8 mouse cellular contexts compared by ENCODE assay signal in genomic region chr9:65214778-65215493, GRCm38 (mm10). TPM values are rescaled to one million over a fixed set of nuclear protein-coding genes. Genes with fewer than 3 reads are reported as not detected.
A peak's percentile ranks its signal among the peaks of the same experiment; 100 is the strongest.
DNase-seq lines count a peak whose midpoint lies in the region; ATAC-seq and TF ChIP-seq lines count a peak whose summit lies in the region.

No protein-coding gene starts in this region.

- peak overlapping the region; percentile 80 for H3K9ac ChIP-seq in heart, embryonic 15.5 days
- H3K9ac ChIP-seq in liver, embryonic 15.5 days: peak overlapping the region; percentile 96
- H3K9ac ChIP-seq in neural tube, embryonic 11.5 days (ENCODE audit: low read length): peak overlapping the region; percentile 82
- H3K9ac ChIP-seq in stomach, postnatal 0 days (ENCODE audit: low read length): peak overlapping the region; percentile 75

- H3K27ac ChIP-seq in forebrain, embryonic 10.5 days: peak overlapping the region; percentile 91
- H3K27ac ChIP-seq in heart, embryonic 15.5 days: peak overlapping the region; percentile 91
- H3K27ac ChIP-seq in liver, embryonic 15.5 days (replicated peaks): peak overlapping the region; percentile 100
- H3K27ac ChIP-seq in neural tube, embryonic 11.5 days (ENCODE audit: low read depth, low read length): peak overlapping the region; percentile 71
- H3K27ac ChIP-seq in stomach, postnatal 0 days (replicated peaks): peak overlapping the region; percentile 96

- H3K4me3 ChIP-seq in forebrain, embryonic 10.5 days: peak overlapping the region; percentile 72
- H3K4me3 ChIP-seq in heart, embryonic 15.5 days: peak overlapping the region; percentile 83
- H3K4me3 ChIP-seq in liver, embryonic 15.5 days (replicated peaks): peak overlapping the region; percentile 80
- peak overlapping the region; percentile 56 for H3K4me3 ChIP-seq in neural tube, embryonic 11.5 days (ENCODE audit: low read depth, low read length)
- H3K4me3 ChIP-seq in stomach, postnatal 0 days (ENCODE audit: low read depth, low read length): peak overlapping the region; percentile 61

- no peaks in the 10 kb centered on the region for H3K27me3 ChIP-seq in forebrain, embryonic 10.5 days (ENCODE audit: poor library complexity, severe bottlenecking)
- H3K27me3 ChIP-seq in heart, embryonic 15.5 days: no peaks in the 10 kb centered on the region
- no peaks in the 10 kb centered on the region for H3K27me3 ChIP-seq in liver, embryonic 15.5 days
- H3K27me3 ChIP-seq in neural tube, embryonic 11.5 days (ENCODE audit: control insufficient read depth, insufficient read depth, low read length): no peaks in the 10 kb centered on the region
- no peaks in the 10 kb centered on the region for H3K27me3 ChIP-seq in stomach, postnatal 0 days (ENCODE audit: control insufficient read depth, insufficient read depth, low read length)

- peaks cover 47% of the 10 kb centered on the region for H3K4me1 ChIP-seq in forebrain, embryonic 10.5 days
- H3K4me1 ChIP-seq in heart, embryonic 15.5 days (replicated peaks): peaks cover 15% of the 10 kb centered on the region
- H3K4me1 ChIP-seq in liver, embryonic 15.5 days (replicated peaks): peaks cover 58% of the 10 kb centered on the region
- H3K4me1 ChIP-seq in neural tube, embryonic 11.5 days (ENCODE audit: control insufficient read depth, insufficient read depth, low read length): no peaks in the 10 kb centered on the region
- H3K4me1 ChIP-seq in stomach, postnatal 0 days (replicated peaks; ENCODE audit: control insufficient read depth, insufficient read depth): 0 out of 2 replicates have a peak, but pooled peaks cover 3% of the 10 kb centered on the region

- peak; percentile 70 for TF ChIP-seq EP300 in stomach, postnatal 0 days (optimal IDR thresholded peaks at IDR 0.05)

- H3K9me3 ChIP-seq in forebrain, embryonic 10.5 days: no peaks in the 10 kb centered on the region
- no peaks in the 10 kb centered on the region for H3K9me3 ChIP-seq in heart, embryonic 15.5 days (replicated peaks)
- H3K9me3 ChIP-seq in liver, embryonic 15.5 days (replicated peaks): no peaks in the 10 kb centered on the region
- H3K9me3 ChIP-seq in neural tube, embryonic 11.5 days (ENCODE audit: control insufficient read depth, low read length): no peaks in the 10 kb centered on the region
- H3K9me3 ChIP-seq in stomach, postnatal 0 days (ENCODE audit: control insufficient read depth, low read length): no peaks in the 10 kb centered on the region

- H3K4me2 ChIP-seq in heart, embryonic 15.5 days: peak overlapping the region; percentile 91
- peak overlapping the region; percentile 94 for H3K4me2 ChIP-seq in liver, embryonic 15.5 days
- peak overlapping the region; percentile 87 for H3K4me2 ChIP-seq in neural tube, embryonic 11.5 days (ENCODE audit: low read depth)
- H3K4me2 ChIP-seq in stomach, postnatal 0 days (replicated peaks; ENCODE audit: low read depth): peak overlapping the region; percentile 96

- WGBS in forebrain, embryonic 10.5 days: under 1% methylated on average over 55 of the region's 59 CpGs
- WGBS in heart, embryonic 15.5 days: under 1% methylated on average over 59 of the region's 59 CpGs
- WGBS in liver, embryonic 15.5 days (ENCODE audit: insufficient replicate concordance): under 1% methylated on average over 57 of the region's 59 CpGs
- WGBS in neural tube, embryonic 11.5 days: under 1% methylated on average over 41 of the region's 59 CpGs
- WGBS in stomach, postnatal 0 days: under 1% methylated on average over 55 of the region's 59 CpGs

- peak; percentile 61 for TF ChIP-seq CTCF in stomach, postnatal 0 days (IDR thresholded peaks at IDR 0.05; ENCODE audit: low read depth)

- H3K36me3 ChIP-seq in forebrain, embryonic 10.5 days (replicated peaks): no peaks in the 10 kb centered on the region
- no peaks in the 10 kb centered on the region for H3K36me3 ChIP-seq in heart, embryonic 15.5 days
- H3K36me3 ChIP-seq in liver, embryonic 15.5 days (replicated peaks): no peaks in the 10 kb centered on the region
- H3K36me3 ChIP-seq in neural tube, embryonic 11.5 days (ENCODE audit: control insufficient read depth, insufficient read depth, low read length): no peaks in the 10 kb centered on the region
- H3K36me3 ChIP-seq in stomach, postnatal 0 days (ENCODE audit: control insufficient read depth, insufficient read depth, low read length): no peaks in the 10 kb centered on the region

- peak; percentile 80 for ATAC-seq in CD4-positive, CD25-positive, alpha-beta regulatory T cell, adult 4 months
- ATAC-seq in heart, embryonic 15.5 days (replicated peaks; ENCODE audit: insufficient number of reproducible peaks, insufficient read depth, low FRiP score, low read depth): peak; percentile 93
- ATAC-seq in liver, embryonic 15.5 days (ENCODE audit: insufficient read depth): peak; percentile 91
- peak; percentile 95 for ATAC-seq in neural tube, embryonic 11.5 days (ENCODE audit: insufficient read depth, low FRiP score, low TSS enrichment)
- peak; percentile 93 for ATAC-seq in stomach, postnatal 0 days (ENCODE audit: low FRiP score, low TSS enrichment)

- peak; percentile 87 for DNase-seq in c-Kit-negative CD71-positive TER-119-positive erythroid progenitor cells, embryonic 14.5 days (ENCODE audit: low read depth, low spot score)
- DNase-seq in forebrain, embryonic 10.5 days (ENCODE audit: extremely low spot score, low spot score): peak; percentile 86
- DNase-seq in kidney, postnatal 25 days: peak; percentile 93 to 97
- DNase-seq in neural tube, embryonic 11.5 days (ENCODE audit: low spot score): peak; percentile 88
- DNase-seq in stomach, postnatal 0 days (ENCODE audit: low spot score): peak; percentile 97

RNA-seq across cellular contexts. Expression of gene Parp16, which starts 19.8 kb away (rescaled TPM):
- polyA plus RNA-seq in CD4-positive, CD25-positive, alpha-beta regulatory T cell, adult 4 months (2017; shearing (Covaris generic)): 1 to 10 TPM; 6.4 to 7.5 TPM
- 7.0 and 8.5 TPM in 2 replicates for polyA plus RNA-seq in forebrain, embryonic 10.5 days (2016; fragmentation: Nextera tagmentation; extraction: Ambion mirVana)
- polyA plus RNA-seq in heart, embryonic 15.5 days (2015; fragmentation: Nextera tagmentation; extraction: Ambion mirVana): 5.3 and 5.8 TPM in 2 replicates
- polyA plus RNA-seq in liver, embryonic 15.5 days (2015; fragmentation: Nextera tagmentation; extraction: Ambion mirVana): 9.5 and 10.2 TPM in 2 replicates
- polyA plus RNA-seq in neural tube, embryonic 11.5 days (2014; fragmentation: Nextera tagmentation; extraction: Ambion mirVana): 4.9 and 6.1 TPM in 2 replicates
- 5.0 TPM in 2 replicates for polyA plus RNA-seq in stomach, postnatal 0 days (2015; fragmentation: Nextera tagmentation; extraction: Ambion mirVana)

RNA-seq across cellular contexts. Expression of gene Cilp, which starts 50.0 kb away (rescaled TPM):
- not detected for polyA plus RNA-seq in CD4-positive, CD25-positive, alpha-beta regulatory T cell, adult 4 months (2017; shearing (Covaris generic))
- polyA plus RNA-seq in forebrain, embryonic 10.5 days (2016; fragmentation: Nextera tagmentation; extraction: Ambion mirVana): 0.14 TPM in 1 of 2 replicates, not detected in the other
- 0.03 and 0.04 TPM in 2 replicates for polyA plus RNA-seq in heart, embryonic 15.5 days (2015; fragmentation: Nextera tagmentation; extraction: Ambion mirVana)
- 0.15 and 0.17 TPM in 2 replicates for polyA plus RNA-seq in liver, embryonic 15.5 days (2015; fragmentation: Nextera tagmentation; extraction: Ambion mirVana)
- 0.12 and 0.29 TPM in 2 replicates for polyA plus RNA-seq in neural tube, embryonic 11.5 days (2014; fragmentation: Nextera tagmentation; extraction: Ambion mirVana)
- polyA plus RNA-seq in stomach, postnatal 0 days (2015; fragmentation: Nextera tagmentation; extraction: Ambion mirVana): 0.61 and 0.79 TPM in 2 replicates

Comparison
In these comparisons a context has a peak if more than half of its experiments do, and no peak if none do; other contexts are left out.
1. Peak in every context shown above with its lines: DNase-seq, ATAC-seq, H3K4me3 ChIP-seq and H3K27ac ChIP-seq.